Mouse (Mus musculus) kidney, adult 2 months (tissue): ENCODE measurements around the gene Sez6. TPM values are rescaled to one million over a fixed set of nuclear protein-coding genes. Genes with fewer than 3 reads are reported as not detected.

Experiments used
- DNase-seq: peaks from one replicate; pipeline ENCODE4 v3.0.0; 2021
- H3K27ac ChIP-seq: fragments of 200-500 bp; 2 replicates; pipeline ENCODE4 v1.5.1; 2012; ENCODE audit warnings: low read depth, low read length, control low read depth, inconsistent platforms; ENCODE audit not compliant: insufficient read depth
- H3K27me3 ChIP-seq: fragments of 200-500 bp; replicated peaks from 2 replicates; pipeline ENCODE4 v1.6.1; 2012; ENCODE audit warnings: mild to moderate bottlenecking, moderate library complexity, low read length, inconsistent platforms; ENCODE audit not compliant: control insufficient read depth, insufficient read depth
- H3K36me3 ChIP-seq: fragments of 200-500 bp; 2 replicates; pipeline ENCODE4 v1.6.1; 2012; ENCODE audit warnings: mild to moderate bottlenecking, moderate library complexity, low read length, inconsistent platforms; ENCODE audit not compliant: control insufficient read depth, insufficient read depth
- H3K4me1 ChIP-seq: fragments of 200-500 bp; 2 replicates; pipeline ENCODE4 v1.6.1; 2011; ENCODE audit warnings: low read length; ENCODE audit not compliant: control insufficient read depth, insufficient read depth
- H3K4me3 ChIP-seq: fragments of 200-500 bp; 2 replicates; pipeline ENCODE4 v1.5.1; 2011; ENCODE audit warnings: mild to moderate bottlenecking, low read depth, low read length, control low read depth; ENCODE audit not compliant: insufficient read depth
- CTCF ChIP-seq: fragments of 200-500 bp; conservative IDR thresholded peaks from 2 replicates; pipeline ENCODE4 v1.5.1; 2011; ENCODE audit warnings: low read depth, mild to moderate bottlenecking, control low read depth, low read length, moderate library complexity, mixed read lengths; ENCODE audit not compliant: insufficient read depth, insufficient read length
- POLR2A ChIP-seq: fragments of 200-500 bp; IDR thresholded peaks from one replicate; pipeline ENCODE4 v1.6.1; 2011; ENCODE audit warnings: low read depth, low read length, control low read depth
- WGBS: fragments of 180-500 bp; shearing (Covaris S2); methylation state at CpG from one replicate; pipeline ENCODE4 v1.1.7; 2018; 5-methylcytosine and 5-hydroxymethylcytosine counted together
- polyA plus RNA-seq: library from polyadenylated mRNA; depleted of rRNA; stranded (reverse); fragments of >200 nt; gene quantifications from 2 replicates; pipeline ENCODE4 v1.2.3, GENCODE M21; 2012

Sez6 gene
- polyA plus RNA-seq, 1 experiment = 0.27 TPM

- Histone ChIP-seq H3K27ac (no peak overlapping the region), H3K4me1 (no peaks in the 10 kb centered on the region), H3K27me3 (peaks cover 6% of the 10 kb centered on the region), H3K4me3 (no peak overlapping the region), H3K36me3 (no peaks in the 10 kb centered on the region)
- TF ChIP-seq CTCF (no peak), POLR2A (no peak)
- 42% methylated on average over 5 of the region's 5 CpGs for WGBS
- no peak for DNase-seq
Measured at GRCm38 (mm10) chr11:77932576-77932975, 2.0 kb downstream of the Sez6 start.

- H3K4me3 ChIP-seq = no peak overlapping the region
- H3K27me3 ChIP-seq = peaks cover 6% of the 10 kb centered on the region
- no peak overlapping the region for H3K27ac ChIP-seq
- TF ChIP-seq POLR2A (no peak), CTCF (no peak)
- no peak for DNase-seq
- no peaks in the 10 kb centered on the region for H3K4me1 ChIP-seq
- no peaks in the 10 kb centered on the region for H3K36me3 ChIP-seq
- 11% methylated on average over 4 of the region's 4 CpGs for WGBS
Measured at GRCm38 (mm10) chr11:77934111-77934521, 3.5 kb downstream of the Sez6 start.

DNA sequence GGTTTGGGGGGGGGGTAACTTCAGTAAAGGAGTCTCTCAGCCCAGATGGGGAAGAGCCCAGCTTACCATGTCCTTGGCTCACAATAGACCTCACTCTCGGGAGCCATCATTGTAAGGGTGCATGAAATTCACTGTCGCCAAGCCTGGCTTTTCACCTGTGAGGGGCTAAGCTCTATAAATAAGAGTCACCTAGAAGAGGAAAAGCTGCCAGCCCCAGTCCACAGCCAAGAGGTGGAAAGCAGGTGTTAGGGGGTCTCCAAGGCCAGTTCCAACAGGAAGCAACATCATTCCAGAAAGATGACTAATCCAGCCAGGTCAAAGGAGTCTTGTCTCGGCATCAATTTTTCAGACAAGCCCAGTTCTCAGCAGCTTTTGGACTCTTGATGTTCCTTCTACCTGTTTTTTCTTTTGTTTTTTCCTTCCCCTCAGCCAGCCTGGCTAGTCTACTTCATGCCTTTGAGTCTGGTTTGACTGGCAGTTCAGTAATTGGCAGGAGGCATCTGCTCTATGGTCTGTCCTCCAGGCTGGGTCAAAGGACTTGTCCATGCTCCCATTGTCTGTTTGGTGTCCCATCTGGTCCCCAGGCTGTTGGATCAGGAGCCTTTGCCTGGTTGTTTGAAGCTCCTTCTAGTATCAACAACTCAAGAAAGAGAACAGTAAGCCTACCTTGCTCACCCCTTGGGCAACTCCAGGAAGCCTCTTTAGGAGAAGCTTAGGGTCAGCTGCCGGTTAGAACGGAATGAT is 4.1 kb downstream of the Sez6 start:
- WGBS = 61% methylated on average over 5 of the region's 5 CpGs
- H3K36me3 ChIP-seq = no peaks in the 10 kb centered on the region
- peaks cover 6% of the 10 kb centered on the region for H3K27me3 ChIP-seq
- H3K27ac ChIP-seq = no peak overlapping the region
- no peak for DNase-seq
- TF ChIP-seq CTCF = no peak
- no peak for TF ChIP-seq POLR2A
- H3K4me1 ChIP-seq = no peaks in the 10 kb centered on the region
- H3K4me3 ChIP-seq = no peak overlapping the region

GRCm38 (mm10) chr11:77936846-77937245 is 6.2 kb downstream of the Sez6 start:
- H3K4me1 ChIP-seq = no peaks in the 10 kb centered on the region
- H3K27me3 ChIP-seq = peaks cover 3% of the 10 kb centered on the region; the same call in 1 of the 2 replicates
- no peak for TF ChIP-seq CTCF
- TF ChIP-seq POLR2A = no peak
- no peak for DNase-seq
- H3K4me3 ChIP-seq = no peak overlapping the region
- no peaks in the 10 kb centered on the region for H3K36me3 ChIP-seq
- H3K27ac ChIP-seq = no peak overlapping the region
- 30% methylated on average over 8 of the region's 8 CpGs for WGBS

- H3K36me3 ChIP-seq = no peaks in the 10 kb centered on the region
- 45% methylated on average over 4 of the region's 4 CpGs for WGBS
- H3K4me3 ChIP-seq = no peak overlapping the region
- H3K27ac ChIP-seq = no peak overlapping the region
- no peaks in the 10 kb centered on the region; the same call in 1 of the 2 replicates for H3K27me3 ChIP-seq
- no peak for DNase-seq
- H3K4me1 ChIP-seq = no peaks in the 10 kb centered on the region
- TF ChIP-seq POLR2A (no peak), CTCF (no peak)
Measured at GRCm38 (mm10) chr11:77937649-77938410, 7.2 kb downstream of the Sez6 start.

GRCm38 (mm10) chr11:77942230-77942629 is 11.6 kb downstream of the Sez6 start:
- no peak for DNase-seq
- no peaks in the 10 kb centered on the region for H3K4me1 ChIP-seq
- H3K4me3 ChIP-seq = no peak overlapping the region
- H3K27me3 ChIP-seq = no peaks in the 10 kb centered on the region; the same call in 1 of the 2 replicates
- H3K27ac ChIP-seq = no peak overlapping the region
- TF ChIP-seq CTCF (no peak), POLR2A (no peak)
- H3K36me3 ChIP-seq = no peaks in the 10 kb centered on the region
- 42% methylated on average over 5 of the region's 5 CpGs for WGBS

DNA sequence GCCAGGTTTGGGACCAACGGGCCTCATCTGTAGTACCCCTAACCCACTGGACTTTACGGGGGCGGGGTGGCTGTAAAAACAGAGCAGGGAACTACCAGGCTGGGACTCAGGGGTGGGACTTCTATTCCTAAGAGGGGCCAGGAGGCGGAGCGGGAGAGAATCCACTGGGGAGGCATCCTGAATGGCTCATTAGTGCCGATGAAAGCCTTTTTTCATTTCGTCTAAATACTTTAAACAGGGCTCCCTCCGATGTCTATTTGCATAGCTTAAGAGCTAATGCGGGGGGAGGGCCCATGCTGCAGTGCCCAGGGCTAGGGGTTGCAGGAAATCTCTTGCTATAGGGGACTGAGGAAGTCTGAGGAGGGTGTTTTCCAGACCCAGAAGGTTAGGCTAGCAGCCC is 17.3 kb downstream of the Sez6 start:
- Histone ChIP-seq H3K36me3 (no peaks in the 10 kb centered on the region), H3K4me3 (no peak overlapping the region), H3K27me3 (no peaks in the 10 kb centered on the region; the same call in 1 of the 2 replicates), H3K4me1 (no peaks in the 10 kb centered on the region), H3K27ac (no peak overlapping the region)
- 21% methylated on average over 9 of the region's 9 CpGs for WGBS
- DNase-seq = no peak
- TF ChIP-seq POLR2A (no peak), CTCF (no peak)
